In genomic region chr8:120045471-120045870, GRCm38 (mm10) we compare ENCODE assay signal across 20 mouse cellular contexts. TPM values are rescaled to one million over a fixed set of nuclear protein-coding genes. Genes with fewer than 3 reads are reported as not detected.
A peak's percentile ranks its signal among the peaks of the same experiment; 100 is the strongest.
DNase-seq lines count a peak whose midpoint lies in the region; ATAC-seq and TF ChIP-seq lines count a peak whose summit lies in the region.
"Had no signal": no experiment of that assay in that cellular context is flagged by ENCODE, and none has a peak within 500 bp of the region (broad histone marks: within the 10 kb centered on the region; RNA-seq: fewer than 3 reads in every experiment).

No protein-coding gene starts in this region.

- H3K4me2 ChIP-seq in liver, postnatal 0 days (ENCODE audit: low read depth, low read length): no peak overlapping the region
- no peak overlapping the region for H3K4me2 ChIP-seq in liver, embryonic 12.5 days
- no peak overlapping the region for H3K4me2 ChIP-seq in embryonic facial prominence, embryonic 14.5 days (ENCODE audit: low read depth, low read length)
- H3K4me2 ChIP-seq: hindbrain, embryonic 14.5 days; intestine, embryonic 15.5 days; kidney, embryonic 15.5 days; limb, embryonic 15.5 days; stomach, embryonic 15.5 days had no signal

- no peak for TF ChIP-seq CTCF in gastrocnemius, adult 2 months (IDR thresholded peaks at IDR 0.05)
- TF ChIP-seq CTCF in liver, postnatal 0 days (IDR thresholded peaks at IDR 0.05; ENCODE audit: low read depth): no peak
- no peak for TF ChIP-seq CTCF in brain, embryonic 14.5 days (IDR thresholded peaks at IDR 0.05; ENCODE audit: borderline replicate concordance, extremely low read depth, insufficient read depth, insufficient read length)

- H3K27ac ChIP-seq in gastrocnemius, adult 2 months: peak overlapping the region; percentile 85
- H3K27ac ChIP-seq in liver, postnatal 0 days (ENCODE audit: low read depth): peak overlapping the region; percentile 42; the same call in 1 of the 2 replicates
- no peak overlapping the region for H3K27ac ChIP-seq in liver, embryonic 12.5 days
- no peak overlapping the region for H3K27ac ChIP-seq in embryonic facial prominence, embryonic 14.5 days (replicated peaks; ENCODE audit: low read depth, low read length)
- H3K27ac ChIP-seq: hindbrain, embryonic 14.5 days had no signal

- H3K9ac ChIP-seq in liver, postnatal 0 days (replicated peaks): no peak overlapping the region
- H3K9ac ChIP-seq in liver, embryonic 12.5 days: no peak overlapping the region
- H3K9ac ChIP-seq in embryonic facial prominence, embryonic 14.5 days (ENCODE audit: low read depth, low read length): no peak overlapping the region
- H3K9ac ChIP-seq: hindbrain, embryonic 14.5 days; intestine, embryonic 15.5 days; kidney, embryonic 15.5 days; limb, embryonic 15.5 days; stomach, embryonic 15.5 days had no signal

- no peaks in the 10 kb centered on the region for H3K27me3 ChIP-seq in liver, postnatal 0 days (ENCODE audit: insufficient read depth, low read length)
- H3K27me3 ChIP-seq in liver, embryonic 12.5 days (replicated peaks): peaks cover 22% of the 10 kb centered on the region
- no peaks in the 10 kb centered on the region for H3K27me3 ChIP-seq in embryonic facial prominence, embryonic 14.5 days (replicated peaks; ENCODE audit: control insufficient read depth, insufficient read depth, low read length)
- H3K27me3 ChIP-seq: intestine, embryonic 15.5 days; kidney, embryonic 15.5 days; limb, embryonic 15.5 days; stomach, embryonic 15.5 days had no signal

- intact Hi-C loops in gastrocnemius, adult 2 months (cut with DNase I): loop anchor here (5.0 kb wide), 1 partner anchor 43 kb away; no protein-coding TSS in a partner anchor
- intact Hi-C loops in gastrocnemius, postnatal 36 days (cut with DNase I): no loop called here
- intact Hi-C loops in heart, postnatal 36 days (cut with DNase I): no loop called here

- ATAC-seq in liver, postnatal 0 days: no peak
- no peak for ATAC-seq in liver, embryonic 12.5 days
- ATAC-seq in embryonic facial prominence, embryonic 14.5 days (ENCODE audit: low read depth): no peak
- ATAC-seq: intestine, embryonic 15.5 days had no signal

- no peak overlapping the region for H3K4me3 ChIP-seq in gastrocnemius, adult 2 months
- H3K4me3 ChIP-seq in liver, postnatal 0 days (ENCODE audit: low read depth, low read length): no peak overlapping the region
- H3K4me3 ChIP-seq in liver, embryonic 12.5 days: no peak overlapping the region
- no peak overlapping the region for H3K4me3 ChIP-seq in embryonic facial prominence, embryonic 14.5 days (ENCODE audit: low read depth, low read length)
- H3K4me3 ChIP-seq: intestine, embryonic 15.5 days; kidney, embryonic 15.5 days; limb, embryonic 15.5 days; stomach, embryonic 15.5 days had no signal

- no peaks in the 10 kb centered on the region for H3K36me3 ChIP-seq in liver, postnatal 0 days (replicated peaks; ENCODE audit: insufficient read depth, low read length)
- no peaks in the 10 kb centered on the region for H3K36me3 ChIP-seq in liver, embryonic 12.5 days
- no peaks in the 10 kb centered on the region for H3K36me3 ChIP-seq in embryonic facial prominence, embryonic 14.5 days (ENCODE audit: control insufficient read depth, insufficient read depth, low read length)
- H3K36me3 ChIP-seq: intestine, embryonic 15.5 days; kidney, embryonic 15.5 days; limb, embryonic 15.5 days; stomach, embryonic 15.5 days had no signal

- no peak for TF ChIP-seq POLR2A in brain, embryonic 14.5 days (IDR thresholded peaks at IDR 0.05; ENCODE audit: borderline replicate concordance, extremely low read depth, insufficient read depth, insufficient read length, poor library complexity, severe bottlenecking)

- WGBS in liver, postnatal 0 days (ENCODE audit: insufficient replicate concordance): 66% methylated on average over 5 of the region's 5 CpGs
- WGBS in liver, embryonic 12.5 days (ENCODE audit: insufficient replicate concordance): 60% methylated on average over 5 of the region's 5 CpGs
- 21% methylated on average over 5 of the region's 5 CpGs for WGBS in embryonic facial prominence, embryonic 14.5 days

- no peaks in the 10 kb centered on the region for H3K9me3 ChIP-seq in liver, postnatal 0 days (ENCODE audit: low read length)
- no peaks in the 10 kb centered on the region for H3K9me3 ChIP-seq in liver, embryonic 12.5 days (replicated peaks)
- no peaks in the 10 kb centered on the region for H3K9me3 ChIP-seq in embryonic facial prominence, embryonic 14.5 days (ENCODE audit: control insufficient read depth, low read length)
- H3K9me3 ChIP-seq: intestine, embryonic 15.5 days; kidney, embryonic 15.5 days; limb, embryonic 15.5 days; stomach, embryonic 15.5 days had no signal

- no peak for DNase-seq in gastrocnemius, adult 2 months
- no peak for DNase-seq in gastrocnemius, postnatal 36 days
- no peak for DNase-seq in liver, postnatal 0 days
- peak; percentile 37 for DNase-seq in brain, embryonic 14.5 days (ENCODE audit: low read depth)
- peak; percentile 26 for DNase-seq in embryonic facial prominence, embryonic 14.5 days (ENCODE audit: low spot score)
- DNase-seq in adrenal gland, postnatal 10 days: no peak
- DNase-seq in heart, postnatal 36 days: no peak
- DNase-seq: B cell, adult 2 months; gastrocnemius, postnatal 14 days; kidney, postnatal 4 days; retina, postnatal 1 day; thymus, adult 18-20 months; thymus, postnatal 4 days had no signal

- no peak for TF ChIP-seq EP300 in liver, postnatal 0 days (IDR thresholded peaks at IDR 0.05; ENCODE audit: low read depth)

- H3K4me1 ChIP-seq in liver, postnatal 0 days (ENCODE audit: insufficient read depth): peaks cover 19% of the 10 kb centered on the region
- H3K4me1 ChIP-seq in liver, embryonic 12.5 days: 0 out of 2 replicates have a peak, but pooled peaks cover 17% of the 10 kb centered on the region
- H3K4me1 ChIP-seq in embryonic facial prominence, embryonic 14.5 days (ENCODE audit: control insufficient read depth, insufficient read depth, low read length): peaks cover 20% of the 10 kb centered on the region
- H3K4me1 ChIP-seq: intestine, embryonic 15.5 days had no signal

RNA-seq across cellular contexts. Expression of gene Crispld2, which starts 53.2 kb away (rescaled TPM):
- total RNA-seq in gastrocnemius, adult 2 months (2021): 10 to 100 TPM in 1 of 2 experiments, 1 to 10 TPM in 1; 9.5 to 19.6 TPM
- total RNA-seq in gastrocnemius, postnatal 36 days (2021): 10 to 100 TPM in 1 of 2 experiments, 1 to 10 TPM in 1; 8.1 to 12.3 TPM
- polyA plus RNA-seq in liver, postnatal 0 days (2015; fragmentation: Nextera tagmentation; extraction: Ambion mirVana): 2.1 and 2.5 TPM in 2 replicates
- polyA plus RNA-seq in liver, embryonic 12.5 days (2016; fragmentation: Nextera tagmentation; extraction: Ambion mirVana): 1.7 and 2.1 TPM in 2 replicates
- polyA plus RNA-seq in brain, embryonic 14.5 days (2012; rRNA removed): 1.3 and 2.2 TPM in 2 replicates
- polyA plus RNA-seq in embryonic facial prominence, embryonic 14.5 days (2014; fragmentation: Nextera tagmentation; extraction: Ambion mirVana): 4.9 and 5.6 TPM in 2 replicates
- 1 to 10 TPM; 5.9 to 7.7 TPM for total RNA-seq in adrenal gland, postnatal 10 days (2021)
- total RNA-seq in heart, postnatal 36 days (2021): 10 to 100 TPM; 22.5 to 29.5 TPM
- total RNA-seq: monocyte, adult 5-6 weeks had no signal

RNA-seq across cellular contexts. Expression of gene Zdhhc7, which starts 55.8 kb away (rescaled TPM):
- 10 to 100 TPM; 23.9 to 27.6 TPM for total RNA-seq in gastrocnemius, adult 2 months (2021)
- total RNA-seq in gastrocnemius, postnatal 36 days (2021): 10 to 100 TPM; 21.9 to 28.4 TPM
- polyA plus RNA-seq in liver, postnatal 0 days (2015; fragmentation: Nextera tagmentation; extraction: Ambion mirVana): 9.9 and 10.8 TPM in 2 replicates
- polyA plus RNA-seq in liver, embryonic 12.5 days (2016; fragmentation: Nextera tagmentation; extraction: Ambion mirVana): 26.0 and 26.1 TPM in 2 replicates
- polyA plus RNA-seq in brain, embryonic 14.5 days (2012; rRNA removed): 35.1 and 36.6 TPM in 2 replicates
- 29.9 and 32.6 TPM in 2 replicates for polyA plus RNA-seq in embryonic facial prominence, embryonic 14.5 days (2014; fragmentation: Nextera tagmentation; extraction: Ambion mirVana)
- total RNA-seq in adrenal gland, postnatal 10 days (2021): 10 to 100 TPM; 43.2 to 44.8 TPM
- total RNA-seq in heart, postnatal 36 days (2021): 10 to 100 TPM; 30.5 to 31.1 TPM

Comparison
In these comparisons a context has a peak if more than half of its experiments do, and no peak if none do; other contexts are left out.
1. H3K27ac ChIP-seq: peak in gastrocnemius, adult 2 months (single experiment) and liver, postnatal 0 days (single experiment); none in liver, embryonic 12.5 days (single experiment) and embryonic facial prominence, embryonic 14.5 days (single experiment).
2. DNase-seq: peak in brain, embryonic 14.5 days (single experiment) and embryonic facial prominence, embryonic 14.5 days (single experiment); none in gastrocnemius, adult 2 months (single experiment), gastrocnemius, postnatal 36 days (0 of 2), liver, postnatal 0 days (single experiment), adrenal gland, postnatal 10 days (single experiment) and heart, postnatal 36 days (0 of 2).